Mouse (Mus musculus) E14TG2a.4 (cell line): ENCODE measurements at regions not wholly inside any gene's neighbourhood (a gene's known extent, or its start where the extent isn't known, plus 50 kb on each side); places are given as distances from the start of the nearest gene placed in this dataset.

Experiments used
- H3K27me3 ChIP-seq: 2 replicates; pipeline ENCODE4 v1.6.1; 2014; ENCODE audit warnings: low read length, control low read depth; ENCODE audit not compliant: insufficient read depth
- H3K36me3 ChIP-seq: 2 replicates; pipeline ENCODE4 v1.6.1; 2014; ENCODE audit warnings: low read length, control low read depth; ENCODE audit not compliant: insufficient read depth
- H3K4me1 ChIP-seq: replicated peaks from 2 replicates; pipeline ENCODE4 v1.6.1; 2014; ENCODE audit warnings: low read depth, low read length, control low read depth
- H3K4me3 ChIP-seq: replicated peaks from 2 replicates; pipeline ENCODE4 v1.5.1; 2014; ENCODE audit warnings: mild to moderate bottlenecking, low read length
- H3K9me3 ChIP-seq: 2 replicates; pipeline ENCODE4 v1.6.1; 2014; ENCODE audit warnings: low read length, control low read depth
- CTCF ChIP-seq: conservative IDR thresholded peaks from 2 replicates; pipeline ENCODE4 v1.5.1; 2014; ENCODE audit warnings: low read length
- NANOG ChIP-seq: IDR thresholded peaks from 2 replicates; pipeline ENCODE4 v1.6.1; 2014; ENCODE audit warnings: borderline replicate concordance, low read length, mixed read lengths
- POU5F1 ChIP-seq: IDR thresholded peaks from 2 replicates; pipeline ENCODE4 v1.6.1; 2014; ENCODE audit warnings: low read length, borderline replicate concordance

DNA sequence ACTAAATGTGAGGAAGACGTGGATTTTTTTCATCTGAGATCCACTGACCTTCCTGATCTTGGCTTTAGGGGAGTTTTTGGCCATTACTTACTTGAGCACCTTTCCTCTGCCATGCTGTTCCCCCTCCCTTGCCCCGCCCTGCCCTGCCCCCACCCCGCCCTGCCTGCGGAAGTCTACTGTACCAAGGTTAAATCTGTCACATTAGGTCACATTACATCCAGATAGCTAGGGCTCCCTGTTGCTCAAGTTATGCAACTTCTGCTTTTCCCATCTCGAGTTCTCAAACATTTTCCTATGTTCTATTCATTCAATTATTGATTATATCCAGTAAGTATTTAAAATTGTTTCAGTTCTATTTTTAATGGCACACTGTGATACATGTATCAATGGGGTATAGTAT lies 144.7 kb upstream of the Cnot2 start:
- H3K4me1 ChIP-seq = peaks cover 22% of the 10 kb centered on the region

GRCm38 (mm10) chr10:116721986-116722385 lies 140.7 kb upstream of the Cnot2 start:
- Histone ChIP-seq H3K4me1 (peaks cover 3% of the 10 kb centered on the region; the same call in 1 of the 2 replicates), H3K4me3 (no peak overlapping the region), H3K27me3 (no peaks in the 10 kb centered on the region), H3K36me3 (no peaks in the 10 kb centered on the region), H3K9me3 (no peaks in the 10 kb centered on the region; the same call in 1 of the 2 replicates)
- TF ChIP-seq POU5F1 (no peak), CTCF (no peak), NANOG (no peak)

More for the DNA sequence above, 144.7 kb upstream of the Cnot2 start:
- Histone ChIP-seq H3K9me3 (no peaks in the 10 kb centered on the region; the same call in 1 of the 2 replicates), H3K36me3 (no peaks in the 10 kb centered on the region), H3K4me3 (no peak overlapping the region), H3K27me3 (peaks cover 7% of the 10 kb centered on the region)
- no peak for TF ChIP-seq CTCF
- TF ChIP-seq POU5F1 = no peak
- TF ChIP-seq NANOG = no peak

DNA sequence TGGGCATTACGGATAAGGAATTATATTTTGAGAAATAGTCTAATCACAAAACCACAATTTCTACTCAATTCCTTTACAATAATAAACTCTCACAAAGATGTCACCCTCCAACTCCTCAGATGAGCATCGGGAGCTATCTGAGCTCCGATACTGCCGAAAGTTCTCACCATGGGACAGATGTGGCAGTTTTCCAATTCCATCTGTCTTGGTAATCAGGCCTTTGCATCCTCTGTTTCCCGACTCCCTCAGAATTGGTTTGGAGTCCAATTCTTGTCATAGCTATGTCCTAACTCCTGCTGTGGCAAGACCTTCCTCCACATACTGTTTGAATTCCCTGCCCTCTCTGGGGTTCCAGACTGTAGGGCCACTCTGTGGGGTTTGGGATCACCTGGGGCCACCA lies 138.3 kb upstream of the Cnot2 start:
- TF ChIP-seq CTCF = no peak
- no peak for TF ChIP-seq POU5F1
- TF ChIP-seq NANOG = no peak
- Histone ChIP-seq H3K4me3 (no peak overlapping the region), H3K9me3 (no peaks in the 10 kb centered on the region; the same call in 1 of the 2 replicates), H3K36me3 (no peaks in the 10 kb centered on the region), H3K4me1 (peaks cover 15% of the 10 kb centered on the region), H3K27me3 (no peaks in the 10 kb centered on the region)

DNA sequence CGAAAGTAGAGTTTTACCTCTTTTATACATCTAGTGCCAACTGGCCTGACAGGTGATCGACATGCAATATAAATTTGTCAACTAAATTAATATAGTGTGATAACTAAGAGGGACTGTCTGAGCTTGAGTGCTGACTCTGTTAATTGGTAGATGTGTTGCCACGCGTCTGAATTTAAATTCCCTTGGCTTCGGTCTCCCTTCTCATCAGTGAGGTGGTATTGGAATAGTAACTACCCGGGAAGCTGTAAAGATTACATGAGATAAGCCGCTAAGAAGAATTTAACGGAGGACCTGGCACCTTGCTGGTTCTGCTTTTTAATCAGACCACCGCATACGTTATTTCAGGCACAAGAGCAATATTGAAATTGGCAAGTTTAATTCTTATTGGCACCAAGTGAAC lies 136.7 kb upstream of the Cnot2 start:
- no peaks in the 10 kb centered on the region for H3K9me3 ChIP-seq
- no peak for TF ChIP-seq NANOG
- TF ChIP-seq POU5F1 = no peak
- no peak for TF ChIP-seq CTCF
- no peaks in the 10 kb centered on the region for H3K36me3 ChIP-seq
- peaks cover 23% of the 10 kb centered on the region for H3K4me1 ChIP-seq
- no peak overlapping the region for H3K4me3 ChIP-seq
- H3K27me3 ChIP-seq = 0 out of 2 replicates have a peak, but pooled peaks cover 3% of the 10 kb centered on the region

- no peak for TF ChIP-seq NANOG
- no peak for TF ChIP-seq CTCF
- TF ChIP-seq POU5F1 = no peak
- Histone ChIP-seq H3K9me3 (no peaks in the 10 kb centered on the region), H3K27me3 (0 out of 2 replicates have a peak, but pooled peaks cover 3% of the 10 kb centered on the region), H3K36me3 (no peaks in the 10 kb centered on the region), H3K4me1 (peaks cover 27% of the 10 kb centered on the region), H3K4me3 (no peak overlapping the region)
These were observed 135.8 kb upstream of the Cnot2 start for GRCm38 (mm10) chr10:116717017-116717643.

GRCm38 (mm10) chr10:116713456-116713855 lies 132.1 kb upstream of the Cnot2 start:
- Histone ChIP-seq H3K9me3 (no peaks in the 10 kb centered on the region), H3K4me1 (peaks cover 40% of the 10 kb centered on the region), H3K27me3 (0 out of 2 replicates have a peak, but pooled peaks cover 3% of the 10 kb centered on the region), H3K36me3 (no peaks in the 10 kb centered on the region), H3K4me3 (no peak overlapping the region)
- TF ChIP-seq POU5F1 = no peak
- no peak for TF ChIP-seq NANOG
- no peak for TF ChIP-seq CTCF

DNA sequence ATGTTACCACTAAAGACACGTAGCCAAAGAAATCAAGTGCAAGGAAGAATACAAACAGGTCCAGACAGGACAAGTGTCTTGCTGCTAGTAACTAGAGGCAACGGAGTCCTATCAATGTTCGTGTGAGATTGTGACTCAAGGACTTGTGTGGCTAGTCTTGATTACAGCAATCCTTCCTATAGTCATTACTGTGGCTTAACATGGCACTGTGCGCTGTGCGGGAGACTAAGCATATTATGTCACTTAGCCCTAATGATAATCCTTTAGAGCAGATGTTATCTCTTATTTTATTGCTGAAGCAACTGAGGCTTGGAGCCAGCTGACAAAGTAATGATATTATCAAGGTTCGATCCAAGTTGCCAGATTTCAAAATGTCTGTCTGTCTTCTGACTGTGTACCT lies 125.7 kb upstream of the Cnot2 start:
- no peaks in the 10 kb centered on the region for H3K9me3 ChIP-seq
- peaks cover 19% of the 10 kb centered on the region for H3K4me1 ChIP-seq
- no peaks in the 10 kb centered on the region for H3K27me3 ChIP-seq
- no peak for TF ChIP-seq POU5F1
- no peak for TF ChIP-seq CTCF
- TF ChIP-seq NANOG = no peak
- no peak overlapping the region for H3K4me3 ChIP-seq
- H3K36me3 ChIP-seq = no peaks in the 10 kb centered on the region

GRCm38 (mm10) chr10:116701281-116701680 lies 120.0 kb upstream of the Cnot2 start:
- TF ChIP-seq NANOG = no peak
- no peak for TF ChIP-seq POU5F1
- no peak for TF ChIP-seq CTCF
- Histone ChIP-seq H3K4me1 (peaks cover 24% of the 10 kb centered on the region), H3K27me3 (peaks cover 2% of the 10 kb centered on the region; the same call in 1 of the 2 replicates), H3K36me3 (no peaks in the 10 kb centered on the region), H3K9me3 (no peaks in the 10 kb centered on the region), H3K4me3 (no peak overlapping the region)

DNA sequence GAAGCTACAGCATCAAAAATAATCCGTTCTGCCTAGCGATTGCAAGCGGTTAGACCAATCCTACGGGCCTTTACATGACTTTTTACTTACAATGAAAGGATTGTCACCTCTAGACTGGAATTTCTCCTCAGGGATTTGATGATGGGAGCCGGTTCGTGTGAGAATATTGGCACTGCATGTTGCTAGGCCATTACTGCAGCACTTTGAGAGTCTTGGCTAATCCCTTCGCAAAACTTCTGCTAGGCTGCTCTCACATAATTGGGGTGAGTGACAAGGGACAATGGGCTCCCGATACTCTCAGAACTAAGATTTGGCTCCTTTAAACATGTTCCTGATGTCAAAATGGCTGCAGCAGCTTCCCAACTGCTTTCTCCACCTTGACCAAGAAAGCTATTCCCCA lies 118.4 kb upstream of the Cnot2 start:
- Histone ChIP-seq H3K27me3 (peaks cover 2% of the 10 kb centered on the region; the same call in 1 of the 2 replicates), H3K36me3 (no peaks in the 10 kb centered on the region), H3K4me3 (no peak overlapping the region), H3K4me1 (peaks cover 28% of the 10 kb centered on the region), H3K9me3 (no peaks in the 10 kb centered on the region)
- TF ChIP-seq CTCF (no peak), POU5F1 (no peak), NANOG (no peak)
